Mouse (Mus musculus): Measurements from ENCODE around the gene Zbtb2. TPM values are rescaled to one million over a fixed set of nuclear protein-coding genes. Genes with fewer than 3 reads are reported as not detected.

The Zbtb2 gene
- total and polyA plus RNA-seq, 3 experiments = 7.5 to 21.5 (median 11.9) TPM

GRCm38 (mm10) chr10:4332228-4332979 lies 55.5 kb downstream of the Zbtb2 start:
- H3K27me3 ChIP-seq (ENCODE audit: insufficient read depth, low read length) = 0 out of 2 replicates have a peak, but pooled peaks cover 4% of the 10 kb centered on the region
- DNase-seq (ENCODE audit: low spot score) (no peak), ATAC-seq (ENCODE audit: extremely low read depth, insufficient number of reproducible peaks, low FRiP score, poor library complexity, severe bottlenecking) (no peak)
- H3K4me1 ChIP-seq (ENCODE audit: insufficient read depth, low read depth, low read length) = peaks cover 4% of the 10 kb centered on the region; the same call in 1 of the 2 replicates
- H3K4me3 ChIP-seq (ENCODE audit: low read depth, low read length) = no peak overlapping the region
- TF ChIP-seq CTCF (IDR thresholded peaks at IDR 0.05; ENCODE audit: low read depth, low read length) (no peak), TAL1 (conservative IDR thresholded peaks at IDR 0.05; ENCODE audit: low read depth, low read length) (no peak), GATA2 (IDR thresholded peaks at IDR 0.05; ENCODE audit: borderline replicate concordance, low read depth, low read length) (no peak), POLR2AphosphoS5 (IDR thresholded peaks at IDR 0.05; ENCODE audit: insufficient replicate concordance, low read depth, low read length) (no peak), GATA1 (IDR thresholded peaks at IDR 0.05; ENCODE audit: borderline replicate concordance, low read length) (no peak)
- no peaks in the 10 kb centered on the region for H3K36me3 ChIP-seq (replicated peaks)
- H3K9me3 ChIP-seq (replicated peaks) = no peaks in the 10 kb centered on the region

- Histone ChIP-seq H3K4me3 (ENCODE audit: low read depth, low read length) (no peak overlapping the region), H3K36me3 (replicated peaks) (no peaks in the 10 kb centered on the region), H3K4me1 (ENCODE audit: insufficient read depth, low read depth, low read length) (no peaks in the 10 kb centered on the region), H3K9me3 (replicated peaks) (no peaks in the 10 kb centered on the region), H3K27me3 (ENCODE audit: insufficient read depth, low read length) (no peaks in the 10 kb centered on the region)
- ATAC-seq (ENCODE audit: extremely low read depth, insufficient number of reproducible peaks, low FRiP score, poor library complexity, severe bottlenecking) (no peak), DNase-seq (ENCODE audit: low spot score) (no peak)
- no peak for TF ChIP-seq TAL1 (conservative IDR thresholded peaks at IDR 0.05; ENCODE audit: low read depth, low read length)
Measured at GRCm38 (mm10) chr10:4327716-4328115, 60.2 kb downstream of the Zbtb2 start.

- Histone ChIP-seq H3K27me3 (ENCODE audit: insufficient read depth, low read length) (no peaks in the 10 kb centered on the region), H3K36me3 (replicated peaks) (no peaks in the 10 kb centered on the region), H3K4me1 (ENCODE audit: insufficient read depth, low read depth, low read length) (no peaks in the 10 kb centered on the region), H3K9me3 (replicated peaks) (no peaks in the 10 kb centered on the region), H3K4me3 (ENCODE audit: low read depth, low read length) (no peak overlapping the region)
- no peak for ATAC-seq (ENCODE audit: extremely low read depth, insufficient number of reproducible peaks, low FRiP score, poor library complexity, severe bottlenecking)
- no peak for DNase-seq (ENCODE audit: low spot score)
- TF ChIP-seq TAL1 (conservative IDR thresholded peaks at IDR 0.05; ENCODE audit: low read depth, low read length) (no peak), CTCF (IDR thresholded peaks at IDR 0.05; ENCODE audit: low read depth, low read length) (no peak), POLR2AphosphoS5 (IDR thresholded peaks at IDR 0.05; ENCODE audit: insufficient replicate concordance, low read depth, low read length) (no peak), GATA2 (IDR thresholded peaks at IDR 0.05; ENCODE audit: borderline replicate concordance, low read depth, low read length) (no peak), GATA1 (IDR thresholded peaks at IDR 0.05; ENCODE audit: borderline replicate concordance, low read length) (no peak)
Measured at GRCm38 (mm10) chr10:4325562-4325961, 62.3 kb downstream of the Zbtb2 start.

- no peak for ATAC-seq (ENCODE audit: extremely low read depth, insufficient number of reproducible peaks, low FRiP score, poor library complexity, severe bottlenecking)
- TF ChIP-seq GATA1 (IDR thresholded peaks at IDR 0.05; ENCODE audit: borderline replicate concordance, low read length) (no peak), TAL1 (conservative IDR thresholded peaks at IDR 0.05; ENCODE audit: low read depth, low read length) (no peak), GATA2 (IDR thresholded peaks at IDR 0.05; ENCODE audit: borderline replicate concordance, low read depth, low read length) (no peak), POLR2AphosphoS5 (IDR thresholded peaks at IDR 0.05; ENCODE audit: insufficient replicate concordance, low read depth, low read length) (no peak), CTCF (IDR thresholded peaks at IDR 0.05; ENCODE audit: low read depth, low read length) (no peak)
- Histone ChIP-seq H3K36me3 (replicated peaks) (no peaks in the 10 kb centered on the region), H3K4me1 (ENCODE audit: insufficient read depth, low read depth, low read length) (no peaks in the 10 kb centered on the region), H3K9me3 (replicated peaks) (no peaks in the 10 kb centered on the region), H3K27me3 (ENCODE audit: insufficient read depth, low read length) (no peaks in the 10 kb centered on the region), H3K4me3 (ENCODE audit: low read depth, low read length) (no peak overlapping the region)
- DNase-seq (ENCODE audit: low spot score) = no peak
Measured at GRCm38 (mm10) chr10:4323885-4324284, 64.0 kb downstream of the Zbtb2 start.

Other genes with a start within 250 kb of the Zbtb2 start
- not detected in 2 replicates for gene Akap12, start 121.7 kb downstream of the Zbtb2 start, total RNA-seq (2014; fragmentation: Nextera tagmentation)
- 0.11 and 0.12 TPM in 2 replicates for gene Akap12, start 121.7 kb downstream of the Zbtb2 start, total RNA-seq (2017)
- 0.01 TPM in 1 of 2 replicates, not detected in the other for gene Akap12, start 121.7 kb downstream of the Zbtb2 start, polyA plus RNA-seq (2012)
- gene Rmnd1, start 44.3 kb upstream of the Zbtb2 start, total RNA-seq (2014; fragmentation: Nextera tagmentation) = 65.5 and 82.9 TPM in 2 replicates
- gene Rmnd1, start 44.3 kb upstream of the Zbtb2 start, total RNA-seq (2017) = 43.5 and 49.0 TPM in 2 replicates
- 3.6 and 11.8 TPM in 2 replicates for gene Rmnd1, start 44.3 kb upstream of the Zbtb2 start, polyA plus RNA-seq (2012)
- 43.2 and 50.4 TPM in 2 replicates for gene Armt1, start 44.4 kb upstream of the Zbtb2 start, total RNA-seq (2014; fragmentation: Nextera tagmentation)
- gene Armt1, start 44.4 kb upstream of the Zbtb2 start, total RNA-seq (2017) = 39.2 and 42.8 TPM in 2 replicates
- 4.3 and 13.6 TPM in 2 replicates for gene Armt1, start 44.4 kb upstream of the Zbtb2 start, polyA plus RNA-seq (2012)
- not detected in 2 replicates for gene Ccdc170, start 94.4 kb upstream of the Zbtb2 start, total RNA-seq (2014; fragmentation: Nextera tagmentation)
- gene Ccdc170, start 94.4 kb upstream of the Zbtb2 start, total RNA-seq (2017) = 0.06 TPM in 1 of 2 replicates, not detected in the other
- not detected in 2 replicates for gene Ccdc170, start 94.4 kb upstream of the Zbtb2 start, polyA plus RNA-seq (2012)
- gene Esr1, start 223.5 kb upstream of the Zbtb2 start, total RNA-seq (2014; fragmentation: Nextera tagmentation) = not detected in 2 replicates
- gene Esr1, start 223.5 kb upstream of the Zbtb2 start, total RNA-seq (2017) = 0.17 and 0.82 TPM in 2 replicates
- gene Esr1, start 223.5 kb upstream of the Zbtb2 start, polyA plus RNA-seq (2012) = not detected in 2 replicates

Measured in G1E (cell line).